Mouse (Mus musculus) liver, embryonic 12.5 days (tissue): ENCODE measurements around the gene Timm23. TPM values are rescaled to one million over a fixed set of nuclear protein-coding genes. Genes with fewer than 3 reads are reported as not detected.
A peak's percentile ranks its signal among the peaks of the same experiment; 100 is the strongest.
"Not testable (repeated sequence)": the region's sequence is repeated elsewhere in the genome, so short reads cannot be mapped to it uniquely, and the experiment has no call there.

Source experiments
- ATAC-seq: fragments of 200-750 bp; cut with Nextera tagmentation; 2 replicates; pipeline ENCODE4 v1.8.0; 2017; ENCODE audit warnings: moderate number of reproducible peaks, mild to moderate bottlenecking, moderate library complexity
- H3K27ac ChIP-seq: fragments of 300-500 bp; sonication (generic); 2 replicates; pipeline ENCODE4 v1.5.1; 2016; ENCODE audit warnings: mild to moderate bottlenecking
- H3K27me3 ChIP-seq: fragments of 300-500 bp; sonication (generic); replicated peaks from 2 replicates; pipeline ENCODE4 v1.6.1; 2016; ENCODE audit warnings: mild to moderate bottlenecking, moderate library complexity
- H3K36me3 ChIP-seq: fragments of 300-500 bp; sonication (generic); 2 replicates; pipeline ENCODE4 v1.6.1; 2016; ENCODE audit warnings: mild to moderate bottlenecking, moderate library complexity
- H3K4me1 ChIP-seq: fragments of 300-500 bp; sonication (generic); 2 replicates; pipeline ENCODE4 v1.6.1; 2016
- H3K4me2 ChIP-seq: fragments of 300-500 bp; sonication (generic); 2 replicates; pipeline ENCODE4 v1.6.1; 2016; ENCODE audit warnings: mild to moderate bottlenecking, moderate library complexity
- H3K4me3 ChIP-seq: fragments of 300-500 bp; sonication (generic); 2 replicates; pipeline ENCODE4 v1.5.1; 2016; ENCODE audit warnings: mild to moderate bottlenecking, moderate library complexity
- H3K9ac ChIP-seq: fragments of 300-500 bp; sonication (generic); 2 replicates; pipeline ENCODE4 v1.6.1; 2016; ENCODE audit warnings: mild to moderate bottlenecking, moderate library complexity
- H3K9me3 ChIP-seq: fragments of 300-500 bp; sonication (generic); replicated peaks from 2 replicates; pipeline ENCODE4 v1.6.1; 2016; ENCODE audit warnings: mild to moderate bottlenecking, moderate library complexity
- WGBS: fragments of 180-500 bp; shearing (Covaris S2); methylation state at CpG from one replicate; pipeline ENCODE4 v1.1.7; 2016; ENCODE audit not compliant: insufficient replicate concordance; 5-methylcytosine and 5-hydroxymethylcytosine counted together
- polyA plus RNA-seq: library from polyadenylated mRNA; unstranded; fragments of >200 nt; fragmentation: Nextera tagmentation; extraction: Ambion mirVana; gene quantifications from 2 replicates; pipeline ENCODE4 v1.2.1, GENCODE M21; 2016

The Timm23 gene
- polyA plus RNA-seq, 1 experiment from 2014 or later: 286 TPM

DNA sequence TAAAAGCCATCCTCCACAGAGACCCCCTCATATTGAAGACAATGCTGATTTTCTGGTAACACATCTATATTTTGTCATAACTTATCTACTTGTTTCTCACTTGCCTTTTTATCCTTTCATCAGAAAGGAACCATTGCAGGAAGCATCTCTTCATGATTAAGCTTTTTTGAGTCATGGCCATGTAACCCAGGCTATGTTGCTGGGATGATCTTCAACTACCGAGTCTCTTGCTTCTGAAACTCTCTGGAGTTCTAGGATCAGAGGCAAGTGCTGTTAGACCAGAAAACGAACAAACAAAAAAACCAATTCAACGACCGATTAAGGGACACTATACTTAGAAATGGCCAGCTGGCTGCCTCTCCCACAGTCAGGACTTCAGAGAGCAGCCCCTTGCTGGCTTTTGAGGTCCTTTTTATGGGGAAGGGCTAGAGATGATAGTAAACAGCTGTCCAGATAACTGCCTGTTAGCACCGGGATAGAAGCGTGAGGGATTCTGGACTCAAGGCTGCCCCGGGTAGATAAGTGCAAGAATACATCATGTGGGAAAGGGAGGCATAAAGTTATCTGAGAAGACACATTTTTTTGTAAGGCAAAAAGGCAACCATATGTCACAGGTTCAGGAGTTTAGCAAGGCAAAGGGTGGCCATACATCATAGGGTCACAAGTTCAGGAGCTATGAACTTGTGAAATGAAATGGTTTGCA is 55.7 kb downstream of the Timm23 start:
- Histone ChIP-seq H3K9me3 (peaks cover 12% of the 10 kb centered on the region; the same call in 1 of the 2 replicates), H3K36me3 (no peaks in the 10 kb centered on the region), H3K9ac (peak overlapping the region; percentile 72), H3K4me3 (peak overlapping the region; percentile 50), H3K27me3 (no peaks in the 10 kb centered on the region), H3K4me1 (peaks cover 44% of the 10 kb centered on the region), H3K27ac (peak overlapping the region; percentile 96), H3K4me2 (peak overlapping the region; percentile 69)
- peak; percentile 96 for ATAC-seq
- WGBS: 16% methylated on average over 7 of the region's 7 CpGs

DNA sequence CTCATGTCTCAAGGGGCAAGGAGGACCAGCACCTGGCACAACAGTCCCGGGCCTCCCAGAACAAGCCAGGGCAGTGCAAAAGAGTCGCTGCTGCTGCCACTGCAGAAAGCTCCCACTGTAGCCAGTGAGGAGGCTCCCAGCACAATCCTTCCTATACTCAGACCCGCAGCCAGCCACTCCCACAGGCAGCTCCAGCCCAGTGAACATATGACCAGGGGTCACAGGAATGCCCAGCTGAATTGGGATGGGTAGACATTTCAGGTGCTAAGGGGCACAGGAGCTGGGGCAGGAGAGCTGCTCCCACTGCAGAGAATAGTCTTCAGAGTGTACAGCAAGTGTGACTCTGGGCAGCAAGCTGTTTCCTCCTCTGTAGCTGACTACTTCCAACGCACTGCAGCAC is 56.3 kb downstream of the Timm23 start:
- Histone ChIP-seq H3K4me3 (peak overlapping the region; percentile 50), H3K36me3 (no peaks in the 10 kb centered on the region), H3K27ac (peak overlapping the region; percentile 96), H3K9ac (peak overlapping the region; percentile 72), H3K4me1 (peaks cover 50% of the 10 kb centered on the region), H3K9me3 (peaks cover 12% of the 10 kb centered on the region; the same call in 1 of the 2 replicates), H3K27me3 (no peaks in the 10 kb centered on the region), H3K4me2 (peak overlapping the region; percentile 69)
- peak; percentile 43 for ATAC-seq
- 55% methylated on average over 4 of the region's 4 CpGs for WGBS

DNA sequence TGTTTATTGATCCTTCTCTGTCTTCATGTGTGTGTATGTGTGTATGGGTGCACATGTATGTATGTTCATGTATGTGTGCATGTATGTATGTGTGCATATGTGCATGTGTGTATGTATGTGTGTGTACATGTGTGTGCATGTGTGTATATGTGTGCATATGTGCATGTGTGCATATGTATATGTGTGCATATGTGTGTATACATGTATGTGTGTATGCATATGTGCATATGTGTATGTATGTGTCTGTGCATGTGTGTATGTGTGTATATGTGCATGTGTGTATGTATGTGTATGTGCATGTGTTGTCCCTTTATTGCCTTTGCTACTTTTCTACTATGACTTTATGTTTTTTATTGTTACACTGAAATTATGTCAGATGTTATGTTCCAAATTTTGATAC is 57.0 kb downstream of the Timm23 start:
- Histone ChIP-seq H3K4me2 (peak overlapping the region; percentile 14; the same call in 1 of the 2 replicates), H3K9me3 (peaks cover 12% of the 10 kb centered on the region; the same call in 1 of the 2 replicates), H3K36me3 (no peaks in the 10 kb centered on the region), H3K4me3 (no peak overlapping the region), H3K4me1 (peaks cover 54% of the 10 kb centered on the region), H3K27me3 (no peaks in the 10 kb centered on the region), H3K27ac (peak overlapping the region; percentile 34), H3K9ac (no peak overlapping the region; the same call in 1 of the 2 replicates)
- no peak for ATAC-seq

DNA sequence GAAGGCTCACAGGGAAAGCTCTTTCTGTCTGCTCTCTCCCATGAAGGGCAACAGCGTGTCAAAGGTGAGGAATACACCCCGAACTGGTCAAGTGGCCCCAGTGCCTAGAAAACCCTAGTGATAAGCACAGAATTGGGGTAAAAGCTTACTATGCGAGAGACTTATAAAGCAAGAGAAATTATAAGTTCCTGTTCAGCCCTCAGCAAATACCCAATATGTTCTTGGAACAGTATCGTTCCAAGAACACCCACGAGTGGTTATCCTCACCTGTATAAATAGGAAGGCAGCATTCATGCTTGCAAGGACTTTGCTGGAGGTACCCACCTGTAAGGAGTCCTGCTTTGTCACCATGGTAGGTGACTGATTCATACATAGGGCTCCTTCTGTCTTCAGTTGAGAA is 60.0 kb downstream of the Timm23 start, which contains the start of gene Msmb:
Gene Msmb (plus strand): TSS at position 301 of the 400 bp plus-strand sequence.
- Histone ChIP-seq H3K27me3 (no peaks in the 10 kb centered on the region), H3K36me3 (no peaks in the 10 kb centered on the region), H3K9ac (peak within 1 kb of the TSS; percentile 6; the same call in 1 of the 2 replicates), H3K4me3 (no peak within 1 kb of the TSS), H3K4me2 (no peak within 1 kb of the TSS), H3K27ac (peak within 1 kb of the TSS; percentile 0; the same call in 1 of the 2 replicates), H3K9me3 (no peaks in the 10 kb centered on the region), H3K4me1 (peaks cover 49% of the 10 kb centered on the region)
- 83% methylated on average over 5 of the region's 5 CpGs for WGBS
- no peak for ATAC-seq

DNA sequence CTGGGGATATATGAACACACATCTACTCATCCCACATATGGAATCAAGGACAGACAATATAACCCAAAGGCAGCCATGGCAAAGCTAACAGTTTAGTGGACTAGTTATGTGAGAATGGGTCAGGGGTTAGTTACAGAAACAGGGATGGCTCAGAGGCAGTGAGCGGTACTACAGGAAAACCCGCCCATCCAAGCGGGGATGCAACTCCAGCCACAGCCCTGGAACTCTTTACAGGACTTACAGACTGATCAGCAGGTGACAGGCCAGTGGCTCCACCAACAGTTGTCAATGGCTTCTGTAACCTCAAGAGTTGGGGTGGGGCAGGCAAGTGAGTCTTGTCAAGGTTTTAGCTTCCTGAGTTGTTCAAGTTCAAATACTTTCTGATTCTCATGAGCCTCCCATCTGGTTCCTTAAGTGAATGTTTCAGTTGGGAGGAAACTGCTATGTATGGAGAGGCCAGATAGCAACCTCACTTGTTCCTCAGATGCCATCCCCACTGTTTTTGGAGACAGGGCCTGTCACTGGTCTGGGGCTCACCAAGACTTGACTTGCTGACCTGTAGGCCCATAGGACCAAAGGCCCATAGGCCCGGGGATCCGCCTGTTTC is 61.2 kb downstream of the Timm23 start:
- Histone ChIP-seq H3K36me3 (no peaks in the 10 kb centered on the region), H3K27ac (peak overlapping the region; percentile 0; the same call in 1 of the 2 replicates), H3K27me3 (no peaks in the 10 kb centered on the region), H3K4me2 (no peak overlapping the region), H3K9ac (peak overlapping the region; percentile 6; the same call in 1 of the 2 replicates), H3K4me3 (no peak overlapping the region), H3K4me1 (peaks cover 49% of the 10 kb centered on the region), H3K9me3 (no peaks in the 10 kb centered on the region)
- ATAC-seq: peak; percentile 33
- 46% methylated on average over 5 of the region's 5 CpGs for whole genome bisulfite sequencing

DNA sequence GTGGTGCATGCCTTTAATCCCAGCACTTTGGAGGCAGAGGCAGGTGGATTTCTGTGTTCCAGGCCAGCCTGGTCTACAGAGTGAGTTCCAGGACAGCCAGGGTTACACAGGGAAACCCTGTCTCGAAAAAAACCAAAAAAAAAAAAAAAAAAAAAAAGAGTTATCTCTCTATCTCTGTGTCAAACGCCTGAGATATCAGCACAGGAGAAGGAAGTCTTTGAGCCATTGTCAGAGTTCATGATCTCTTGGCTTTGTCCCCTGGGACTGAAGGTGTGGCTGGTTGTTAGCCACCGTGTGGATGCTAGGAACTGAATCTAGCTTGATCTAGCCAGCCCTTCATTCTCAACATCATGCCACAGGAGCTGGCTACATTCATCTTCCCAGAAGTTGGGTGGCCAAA is 65.2 kb downstream of the Timm23 start:
- Histone ChIP-seq H3K4me1 (peaks cover 68% of the 10 kb centered on the region), H3K9ac (0 out of 2 replicates have a peak overlapping the region, but pooled peaks have one; percentile 6)
- H3K4me3 ChIP-seq, H3K36me3 ChIP-seq, H3K9me3 ChIP-seq, H3K27me3 ChIP-seq, ATAC-seq, H3K27ac ChIP-seq, H3K4me2 ChIP-seq: not testable (repeated sequence)
- WGBS: 13% methylated on average over 3 of the region's 3 CpGs

DNA sequence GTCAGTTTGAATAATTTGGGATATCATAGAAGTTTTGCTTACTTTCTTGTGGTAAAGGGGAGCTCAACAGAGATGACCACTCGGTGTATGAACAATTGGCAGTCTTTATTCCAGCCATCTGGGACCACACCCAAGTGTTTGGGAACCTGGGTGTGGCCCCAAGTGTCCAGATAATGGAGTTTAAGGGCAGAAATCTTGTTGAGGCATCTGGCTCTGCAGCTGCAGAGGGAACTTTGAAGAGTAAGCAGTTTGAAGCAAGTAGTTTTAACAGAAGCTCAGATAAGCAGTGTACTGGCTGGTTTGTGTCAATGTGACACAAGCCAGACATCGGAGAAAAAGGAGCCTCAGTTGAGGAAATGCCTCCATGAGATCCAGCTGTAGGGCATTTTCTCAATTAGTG is 67.4 kb downstream of the Timm23 start:
- Histone ChIP-seq H3K27me3 (no peaks in the 10 kb centered on the region), H3K9me3 (no peaks in the 10 kb centered on the region), H3K4me2 (peak overlapping the region; percentile 49), H3K9ac (peak overlapping the region; percentile 5; the same call in 1 of the 2 replicates), H3K4me3 (0 out of 2 replicates have a peak overlapping the region, but pooled peaks have one; percentile 1), H3K36me3 (no peaks in the 10 kb centered on the region), H3K4me1 (peaks cover 56% of the 10 kb centered on the region), H3K27ac (peak overlapping the region; percentile 73)
- 13% methylated on average over 2 of the region's 2 CpGs for WGBS
- peak; percentile 76 for ATAC-seq

DNA sequence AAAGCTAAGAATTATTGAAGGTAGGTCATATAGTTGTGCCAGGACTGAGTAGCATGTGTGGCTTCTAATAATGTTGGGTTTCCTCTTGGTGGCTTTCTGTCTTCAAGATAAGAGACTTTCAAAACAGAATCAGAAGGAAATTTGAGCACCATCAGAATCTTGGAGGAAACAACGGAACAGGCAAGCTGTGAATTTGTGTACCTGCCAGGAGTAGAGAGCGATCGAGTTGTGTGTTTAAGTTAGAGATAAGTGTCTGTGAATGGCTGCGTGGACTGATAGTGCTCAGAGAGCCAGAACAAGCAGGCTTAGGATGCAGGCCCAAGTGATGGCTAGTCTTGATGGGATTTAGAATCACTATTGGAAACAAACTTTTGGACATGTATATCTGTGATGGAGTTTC is 69.9 kb downstream of the Timm23 start:
- Histone ChIP-seq H3K36me3 (no peaks in the 10 kb centered on the region), H3K4me3 (no peak overlapping the region), H3K9ac (no peak overlapping the region; the same call in 1 of the 2 replicates), H3K27me3 (peaks cover 6% of the 10 kb centered on the region; the same call in 1 of the 2 replicates), H3K4me2 (peak overlapping the region; percentile 34), H3K27ac (peak overlapping the region; percentile 77), H3K4me1 (peaks cover 55% of the 10 kb centered on the region), H3K9me3 (no peaks in the 10 kb centered on the region)
- ATAC-seq: peak; percentile 85
- 4% methylated on average over 4 of the region's 4 CpGs for WGBS

Other genes with a start within 250 kb of the Timm23 start
- 0.02 TPM in 1 of 2 replicates, not detected in the other for gene Galnt15, start 172.9 kb downstream of the Timm23 start, polyA plus RNA-seq
- gene Oxnad1, start 116.5 kb downstream of the Timm23 start, polyA plus RNA-seq: 18.9 and 21.8 TPM in 2 replicates
- 107 and 117 TPM in 2 replicates for gene Dph3, start 116.2 kb downstream of the Timm23 start, polyA plus RNA-seq
- gene Msmb, start 59.9 kb downstream of the Timm23 start, polyA plus RNA-seq: 0.36 and 0.50 TPM in 2 replicates
- gene Ncoa4, start 42.0 kb downstream of the Timm23 start, polyA plus RNA-seq: 289 and 291 TPM in 2 replicates
- 22.7 and 26.1 TPM in 2 replicates for gene Parg, start 51 bp upstream of the Timm23 start, polyA plus RNA-seq
- 2.9 and 3.6 TPM in 2 replicates for gene Ogdhl, start 120.1 kb upstream of the Timm23 start, polyA plus RNA-seq
- not detected in 2 replicates for gene 1700024G13Rik, start 186.5 kb upstream of the Timm23 start, polyA plus RNA-seq